Mouse (Mus musculus) intestine, embryonic 15.5 days (tissue): ENCODE measurements at regions not wholly inside any gene's neighbourhood (a gene's known extent, or its start where the extent isn't known, plus 50 kb on each side); places are given as distances from the start of the nearest gene placed in this dataset.

Source experiments
- ATAC-seq: fragments of 200-750 bp; cut with Nextera tagmentation; 2 replicates; pipeline ENCODE4 v1.8.0; 2017; ENCODE audit warnings: moderate TSS enrichment, moderate library complexity
- H3K27ac ChIP-seq: fragments of 300-500 bp; sonication (generic); 2 replicates; pipeline ENCODE4 v1.5.1; 2015; ENCODE audit warnings: mild to moderate bottlenecking, inconsistent platforms
- H3K27me3 ChIP-seq: fragments of 300-500 bp; sonication (generic); replicated peaks from 2 replicates; pipeline ENCODE4 v1.6.1; 2015; ENCODE audit warnings: inconsistent platforms
- H3K36me3 ChIP-seq: fragments of 300-500 bp; sonication (generic); 2 replicates; pipeline ENCODE4 v1.6.1; 2015; ENCODE audit warnings: inconsistent platforms
- H3K4me1 ChIP-seq: fragments of 300-500 bp; sonication (generic); replicated peaks from 2 replicates; pipeline ENCODE4 v1.6.1; 2015; ENCODE audit warnings: inconsistent platforms
- H3K4me2 ChIP-seq: fragments of 300-500 bp; sonication (generic); replicated peaks from 2 replicates; pipeline ENCODE4 v1.6.1; 2015; ENCODE audit warnings: mild to moderate bottlenecking, inconsistent platforms
- H3K4me3 ChIP-seq: fragments of 300-500 bp; sonication (generic); replicated peaks from 2 replicates; pipeline ENCODE4 v1.5.1; 2015; ENCODE audit warnings: inconsistent platforms
- H3K9ac ChIP-seq: fragments of 300-500 bp; sonication (generic); 2 replicates; pipeline ENCODE4 v1.6.1; 2015; ENCODE audit warnings: inconsistent platforms
- H3K9me3 ChIP-seq: fragments of 300-500 bp; sonication (generic); 2 replicates; pipeline ENCODE4 v1.6.1; 2016; ENCODE audit warnings: inconsistent platforms
- WGBS: fragments of 180-500 bp; shearing (Covaris S2); methylation state at CpG from one replicate; pipeline ENCODE4 v1.1.7; 2015; 5-methylcytosine and 5-hydroxymethylcytosine counted together

DNA sequence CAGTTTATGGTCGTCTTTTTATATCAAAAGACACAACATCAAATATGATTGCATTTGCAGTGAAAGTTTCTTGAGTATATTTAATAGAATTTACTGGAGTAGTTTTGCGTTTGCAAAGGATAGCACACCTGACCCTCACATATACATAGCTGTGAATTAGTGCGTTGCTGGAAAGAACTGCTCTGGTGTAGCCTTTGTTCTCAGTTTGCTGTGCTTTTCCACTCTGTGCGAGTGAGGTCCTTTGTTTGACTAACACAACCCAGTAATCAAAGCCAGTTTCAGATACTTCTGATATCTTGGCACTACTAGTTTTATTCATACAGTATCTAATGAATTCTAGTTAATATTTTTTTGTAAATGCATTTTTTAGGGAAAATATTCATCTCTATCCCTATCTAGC, 84.7 kb downstream of the Trim52 start:
- 71% methylated on average over 4 of the region's 4 CpGs for WGBS
- no peaks in the 10 kb centered on the region for H3K36me3 ChIP-seq
- no peak for ATAC-seq

DNA sequence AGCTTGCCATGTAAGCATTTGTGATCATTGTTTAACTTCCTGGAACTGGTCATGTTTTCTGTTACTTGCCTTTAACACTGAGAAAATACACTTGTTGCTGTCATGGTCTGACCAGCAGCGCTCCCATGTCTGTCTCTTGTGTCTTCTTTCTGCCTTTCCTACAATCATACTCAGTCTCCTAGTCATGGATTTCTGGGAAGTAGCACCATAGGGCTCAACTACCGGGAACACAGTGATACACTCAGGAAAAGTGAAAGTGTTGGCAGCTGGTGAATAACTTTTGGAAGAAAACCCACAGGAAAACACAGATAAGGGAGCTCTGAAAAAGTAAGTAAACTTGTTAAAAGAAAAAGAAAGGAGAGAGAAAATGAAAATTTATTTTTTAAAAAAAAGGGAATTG, 87.6 kb downstream of the Trim52 start:
- Histone ChIP-seq H3K4me1 (no peaks in the 10 kb centered on the region), H3K27me3 (no peaks in the 10 kb centered on the region), H3K36me3 (no peaks in the 10 kb centered on the region), H3K4me3 (no peak overlapping the region), H3K9me3 (no peaks in the 10 kb centered on the region), H3K9ac (no peak overlapping the region), H3K4me2 (no peak overlapping the region), H3K27ac (no peak overlapping the region)
- ATAC-seq, result no peak
- 78% methylated on average over 2 of the region's 2 CpGs for WGBS

More for the DNA sequence above, 84.7 kb downstream of the Trim52 start:
- H3K4me2 ChIP-seq, result no peak overlapping the region
- no peaks in the 10 kb centered on the region for H3K27me3 ChIP-seq
- no peaks in the 10 kb centered on the region for H3K4me1 ChIP-seq
- no peak overlapping the region for H3K9ac ChIP-seq
- H3K9me3 ChIP-seq, result no peaks in the 10 kb centered on the region
- H3K27ac ChIP-seq, result no peak overlapping the region
- H3K4me3 ChIP-seq, result no peak overlapping the region

DNA sequence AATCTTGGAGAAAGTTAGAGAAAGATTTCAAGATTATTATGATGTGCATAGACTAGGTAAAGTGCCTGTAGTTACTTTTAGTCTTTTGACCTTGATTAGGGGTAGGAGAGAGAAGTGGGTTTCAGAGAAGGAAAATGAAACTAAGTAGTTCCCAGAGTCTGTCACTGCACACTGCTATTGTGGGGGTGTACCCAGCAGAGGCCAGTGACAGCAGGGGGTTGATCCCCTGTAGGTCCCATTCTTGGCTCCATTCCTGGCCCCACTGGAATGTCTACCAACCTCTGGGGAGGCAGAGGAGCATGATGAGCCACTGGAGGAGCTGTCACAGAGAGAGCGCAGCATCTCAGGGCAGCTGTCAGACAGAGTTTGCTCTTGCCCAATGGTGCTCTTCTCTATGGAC, 88.1 kb downstream of the Trim52 start:
- 79% methylated on average over 1 of the region's 1 CpGs for WGBS
- H3K9ac ChIP-seq, result no peak overlapping the region
- no peak overlapping the region for H3K4me2 ChIP-seq
- no peaks in the 10 kb centered on the region for H3K4me1 ChIP-seq
- H3K9me3 ChIP-seq, result no peaks in the 10 kb centered on the region
- no peaks in the 10 kb centered on the region for H3K36me3 ChIP-seq
- no peak for ATAC-seq
- H3K27me3 ChIP-seq, result no peaks in the 10 kb centered on the region
- no peak overlapping the region for H3K4me3 ChIP-seq
- H3K27ac ChIP-seq, result no peak overlapping the region

DNA sequence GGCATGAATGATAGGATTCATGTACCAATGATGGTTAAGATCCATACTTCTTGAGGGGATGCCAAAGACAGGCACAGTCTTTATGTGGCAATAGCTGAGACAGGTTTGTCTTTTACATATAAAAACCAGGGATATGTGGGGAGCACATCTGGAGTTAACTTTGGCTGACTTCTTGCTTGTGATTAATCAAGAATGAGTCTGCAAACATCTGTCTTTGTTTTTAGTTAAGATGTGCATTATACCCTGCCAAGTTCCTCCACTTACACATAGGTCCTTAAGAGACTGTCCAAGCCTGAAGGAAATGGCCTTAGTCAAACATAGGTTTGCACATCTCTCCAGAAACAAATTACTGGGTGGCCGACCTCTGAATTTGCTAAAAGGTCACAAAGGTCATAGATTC, 91.8 kb downstream of the Trim52 start:
- no peaks in the 10 kb centered on the region for H3K9me3 ChIP-seq
- WGBS, result 39% methylated on average over 1 of the region's 1 CpGs
- H3K9ac ChIP-seq, result no peak overlapping the region
- H3K4me3 ChIP-seq, result no peak overlapping the region
- no peak overlapping the region for H3K27ac ChIP-seq
- H3K27me3 ChIP-seq, result no peaks in the 10 kb centered on the region
- no peak for ATAC-seq
- H3K4me1 ChIP-seq, result no peaks in the 10 kb centered on the region
- no peaks in the 10 kb centered on the region for H3K36me3 ChIP-seq
- H3K4me2 ChIP-seq, result no peak overlapping the region

DNA sequence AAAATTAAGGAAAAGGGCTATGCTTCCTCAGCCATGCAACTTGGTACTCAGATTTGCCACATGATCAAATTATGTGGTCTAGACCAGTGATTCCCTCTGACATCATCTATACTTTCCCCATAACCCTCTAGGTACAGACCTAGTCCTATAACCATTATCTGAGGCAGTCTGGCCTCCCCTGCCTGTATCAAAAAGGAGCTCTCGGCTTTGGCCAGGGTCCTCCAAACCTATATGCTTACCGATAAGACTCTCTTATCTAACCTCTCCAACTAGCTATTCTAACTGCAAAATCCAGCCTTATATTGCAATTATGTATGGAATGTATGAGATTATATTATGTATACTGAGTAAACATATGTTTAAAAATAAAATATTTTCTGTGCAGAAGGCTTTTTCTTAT, 93.1 kb downstream of the Trim52 start:
- H3K27ac ChIP-seq, result no peak overlapping the region
- WGBS, result 78% methylated on average over 2 of the region's 2 CpGs
- H3K27me3 ChIP-seq, result no peaks in the 10 kb centered on the region
- H3K4me2 ChIP-seq, result no peak overlapping the region
- H3K4me3 ChIP-seq, result no peak overlapping the region
- no peak for ATAC-seq
- H3K9me3 ChIP-seq, result no peaks in the 10 kb centered on the region
- no peak overlapping the region for H3K9ac ChIP-seq
- no peaks in the 10 kb centered on the region for H3K36me3 ChIP-seq
- H3K4me1 ChIP-seq, result no peaks in the 10 kb centered on the region

DNA sequence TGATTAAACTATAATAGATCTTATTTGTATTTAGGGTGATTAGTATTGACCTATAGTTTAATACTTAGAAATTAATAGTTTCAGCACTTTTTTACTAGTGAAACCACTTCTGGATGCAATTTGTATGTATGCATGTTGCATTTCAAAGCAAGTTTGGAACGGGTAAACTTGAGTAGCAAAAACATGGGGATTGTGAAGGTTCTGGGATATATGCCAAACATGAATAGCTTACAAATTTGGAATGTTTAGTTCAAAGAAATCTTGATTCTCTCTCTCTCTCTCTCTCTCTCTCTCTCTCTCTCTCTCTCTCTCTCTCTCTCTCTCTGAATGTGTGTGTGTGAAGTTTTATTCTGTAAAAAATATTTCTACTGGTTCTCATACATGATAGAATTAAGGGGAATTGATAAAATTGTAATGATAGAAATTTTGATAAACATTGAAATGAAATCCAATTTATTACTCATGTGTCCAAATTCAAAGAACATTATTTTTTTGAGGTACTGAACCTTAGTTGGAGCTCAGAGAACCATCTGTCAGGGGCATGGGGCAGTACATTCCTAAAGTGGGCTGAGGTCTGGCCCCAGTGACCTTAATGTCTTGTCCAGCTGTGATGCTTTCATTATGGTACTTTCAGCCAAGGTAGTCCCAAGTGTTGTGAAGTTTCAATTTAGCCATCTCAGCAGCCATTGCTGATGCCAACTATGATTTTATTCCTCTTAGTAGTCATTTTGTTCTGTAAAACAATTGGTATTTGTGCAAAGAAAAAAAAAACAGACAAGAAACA, 93.7 kb downstream of the Trim52 start:
- Histone ChIP-seq H3K4me1 (no peaks in the 10 kb centered on the region), H3K36me3 (no peaks in the 10 kb centered on the region), H3K9me3 (no peaks in the 10 kb centered on the region), H3K27ac (no peak overlapping the region), H3K4me3 (no peak overlapping the region), H3K27me3 (no peaks in the 10 kb centered on the region), H3K9ac (no peak overlapping the region), H3K4me2 (no peak overlapping the region)
- WGBS, result 36% methylated on average over 1 of the region's 1 CpGs
- no peak for ATAC-seq

DNA sequence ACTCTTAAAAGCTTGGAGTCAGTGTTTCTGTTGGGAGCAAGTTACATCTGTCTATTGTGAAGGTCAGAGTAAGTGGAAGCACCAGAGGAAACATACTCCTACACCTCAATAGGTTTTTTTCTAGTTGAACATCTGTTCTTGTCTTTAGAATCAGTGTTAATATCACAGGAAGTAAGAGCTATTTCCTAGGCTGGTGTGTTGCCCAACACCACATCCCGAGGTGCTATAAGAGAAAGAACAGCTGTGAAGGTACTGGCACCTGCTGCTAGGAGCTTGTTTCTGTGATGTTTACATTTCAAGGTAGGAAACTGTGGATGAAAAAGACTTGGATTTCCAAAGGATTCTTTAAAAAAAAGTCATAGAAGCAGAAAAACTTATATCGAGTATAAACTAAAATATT, 105.1 kb downstream of the Trim52 start:
- WGBS, result 51% methylated on average over 2 of the region's 2 CpGs
- H3K9me3 ChIP-seq, result no peaks in the 10 kb centered on the region
- H3K4me2 ChIP-seq, result no peak overlapping the region
- H3K36me3 ChIP-seq, result no peaks in the 10 kb centered on the region
- H3K27ac ChIP-seq, result no peak overlapping the region
- ATAC-seq, result no peak
- H3K4me3 ChIP-seq, result no peak overlapping the region
- no peaks in the 10 kb centered on the region for H3K27me3 ChIP-seq
- no peak overlapping the region for H3K9ac ChIP-seq
- no peaks in the 10 kb centered on the region for H3K4me1 ChIP-seq

DNA sequence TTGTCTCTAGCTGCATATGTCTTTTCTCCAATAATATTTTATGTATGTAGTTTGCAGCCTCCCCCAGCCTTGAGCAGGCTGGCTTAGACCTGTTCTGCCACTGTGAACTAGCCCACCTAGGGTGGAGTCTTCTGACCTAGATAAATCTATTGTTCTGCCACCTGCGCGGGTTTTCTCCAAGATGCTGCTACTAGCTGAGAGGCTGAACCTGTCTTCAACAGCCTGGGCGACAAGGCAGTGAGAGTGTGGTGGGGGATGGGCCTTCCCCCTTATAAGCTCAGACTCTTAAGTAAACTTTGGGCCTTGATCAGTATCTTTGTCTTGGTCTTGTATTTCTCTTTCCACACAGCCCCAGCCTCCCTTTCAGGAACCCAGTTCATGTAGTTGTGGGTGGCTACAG, 111.7 kb downstream of the Trim52 start:
- no peaks in the 10 kb centered on the region for H3K9me3 ChIP-seq
- H3K9ac ChIP-seq, result no peak overlapping the region
- no peaks in the 10 kb centered on the region for H3K27me3 ChIP-seq
- H3K36me3 ChIP-seq, result no peaks in the 10 kb centered on the region
- H3K4me2 ChIP-seq, result no peak overlapping the region
- no peak overlapping the region for H3K4me3 ChIP-seq
- no peaks in the 10 kb centered on the region for H3K4me1 ChIP-seq
- H3K27ac ChIP-seq, result no peak overlapping the region
- WGBS, result 86% methylated on average over 3 of the region's 3 CpGs
- ATAC-seq, result no peak

DNA sequence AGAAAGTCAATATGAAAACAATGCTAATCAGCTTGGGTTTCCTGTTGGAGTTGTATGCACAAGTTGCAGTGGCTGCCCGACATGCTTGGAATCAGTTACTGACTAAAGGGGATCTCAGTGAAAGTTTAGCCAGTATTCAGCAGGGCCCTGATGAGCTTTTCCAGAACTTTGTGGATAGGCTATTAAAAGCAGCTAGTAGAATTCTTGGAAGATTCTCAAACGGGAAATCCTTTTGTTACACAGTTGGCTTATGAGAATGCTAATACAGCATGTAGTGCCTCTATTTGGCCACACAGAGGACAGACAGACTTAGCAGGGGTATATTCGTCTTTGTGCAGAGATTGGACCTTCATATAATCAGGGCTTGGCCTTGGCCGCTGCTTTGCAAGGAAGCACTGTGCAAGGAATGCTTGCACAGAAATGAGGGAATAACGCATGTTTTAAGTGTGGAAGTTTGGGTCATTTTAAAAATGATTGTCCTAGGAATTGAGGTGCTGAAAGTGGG, 113.3 kb downstream of the Trim52 start:
- no peak for ATAC-seq
- Histone ChIP-seq H3K36me3 (no peaks in the 10 kb centered on the region), H3K4me2 (no peak overlapping the region), H3K27ac (no peak overlapping the region), H3K4me1 (no peaks in the 10 kb centered on the region), H3K27me3 (no peaks in the 10 kb centered on the region), H3K9ac (no peak overlapping the region), H3K9me3 (no peaks in the 10 kb centered on the region), H3K4me3 (no peak overlapping the region)
- 70% methylated on average over 5 of the region's 5 CpGs for WGBS

DNA sequence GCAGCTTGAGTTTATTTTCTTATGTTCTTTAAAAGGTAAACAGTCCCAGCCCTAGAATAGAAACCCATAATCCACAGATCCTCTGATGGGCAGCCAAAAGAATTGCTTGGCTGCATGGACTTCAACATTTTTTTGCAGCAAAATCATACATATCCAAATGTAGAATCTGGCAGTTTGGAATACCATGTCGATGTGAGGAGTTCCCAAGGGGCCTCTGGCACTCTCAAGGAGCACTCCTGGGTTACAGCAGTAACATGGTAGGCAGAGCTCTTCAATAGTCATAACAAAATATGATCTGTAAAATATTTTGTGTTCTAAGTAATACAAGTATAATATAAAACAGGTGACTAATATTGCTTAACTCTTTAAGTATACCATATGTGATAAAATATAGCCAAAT, 119.4 kb downstream of the Trim52 start:
- no peak overlapping the region for H3K4me3 ChIP-seq
- no peak for ATAC-seq
- no peaks in the 10 kb centered on the region for H3K4me1 ChIP-seq
- no peak overlapping the region for H3K4me2 ChIP-seq
- H3K9ac ChIP-seq, result no peak overlapping the region
- 61% methylated on average over 1 of the region's 1 CpGs for WGBS
- no peaks in the 10 kb centered on the region for H3K36me3 ChIP-seq
- no peaks in the 10 kb centered on the region for H3K9me3 ChIP-seq
- H3K27me3 ChIP-seq, result no peaks in the 10 kb centered on the region
- no peak overlapping the region for H3K27ac ChIP-seq

DNA sequence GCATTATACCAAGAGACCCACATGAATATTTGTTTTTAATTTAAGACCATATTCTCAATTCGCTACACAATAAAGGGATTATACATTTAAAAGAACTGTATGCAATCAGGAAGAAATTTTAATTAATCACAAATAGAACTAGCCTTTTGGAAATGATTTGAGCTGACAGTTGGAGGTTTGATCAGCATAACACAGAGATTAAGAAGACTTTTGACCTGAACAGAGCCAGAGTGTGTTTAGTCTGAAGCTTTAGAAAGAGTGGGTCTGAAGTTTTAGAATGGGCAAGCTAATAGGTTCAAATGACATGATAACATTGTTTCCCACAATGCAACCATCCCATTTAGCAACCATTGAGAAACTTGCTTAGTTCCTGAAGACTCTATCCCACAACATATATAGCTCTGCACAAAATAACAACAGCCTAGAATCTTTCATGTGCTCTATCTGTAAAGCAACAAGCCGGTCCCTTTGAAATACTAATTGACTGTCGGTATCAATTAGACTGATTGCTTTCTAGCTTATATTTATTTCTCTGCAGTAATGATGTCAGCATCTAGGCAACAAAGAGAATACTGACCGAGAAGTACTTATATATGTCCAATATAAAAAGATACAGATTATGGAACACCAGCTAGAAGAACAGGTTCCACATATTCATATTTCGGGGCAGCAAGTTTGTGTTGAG, 135.9 kb downstream of the Trim52 start:
- no peaks in the 10 kb centered on the region for H3K27me3 ChIP-seq
- H3K4me1 ChIP-seq, result no peaks in the 10 kb centered on the region
- no peak for ATAC-seq
- no peaks in the 10 kb centered on the region for H3K36me3 ChIP-seq
- H3K4me3 ChIP-seq, result no peak overlapping the region
- 93% methylated on average over 5 of the region's 5 CpGs for WGBS
- H3K9me3 ChIP-seq, result no peaks in the 10 kb centered on the region
- H3K9ac ChIP-seq, result no peak overlapping the region
- no peak overlapping the region for H3K4me2 ChIP-seq
- no peak overlapping the region for H3K27ac ChIP-seq

DNA sequence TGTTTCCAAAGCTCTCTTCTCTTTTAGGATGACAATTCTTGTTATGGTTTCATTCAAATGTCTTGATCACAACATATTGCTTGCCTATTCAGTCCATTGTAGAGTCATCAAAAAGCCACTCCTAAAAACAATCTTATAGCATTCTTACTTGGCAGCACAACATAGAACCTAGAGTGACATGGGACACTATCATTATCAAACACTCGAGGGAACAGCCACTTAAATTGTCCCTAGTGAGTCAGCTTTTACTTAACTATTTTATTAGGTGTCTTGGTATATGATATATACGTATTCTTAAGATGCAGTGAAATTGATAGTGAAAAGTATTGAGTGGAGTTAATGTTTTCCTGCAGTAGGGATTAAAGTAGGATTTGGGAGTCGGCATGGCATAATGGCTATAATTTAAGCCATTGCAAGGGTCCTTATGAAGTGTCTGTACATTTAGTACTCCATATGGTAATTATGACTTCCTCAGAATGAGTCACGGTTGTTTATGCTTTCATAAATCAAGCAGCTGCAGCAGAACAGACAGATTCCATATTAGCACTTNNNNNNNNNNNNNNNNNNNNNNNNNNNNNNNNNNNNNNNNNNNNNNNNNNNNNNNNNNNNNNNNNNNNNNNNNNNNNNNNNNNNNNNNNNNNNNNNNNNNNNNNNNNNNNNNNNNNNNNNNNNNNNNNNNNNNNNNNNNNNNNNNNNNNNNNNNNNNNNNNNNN, 153.6 kb downstream of the Trim52 start:
- no peaks in the 10 kb centered on the region for H3K9me3 ChIP-seq
- H3K36me3 ChIP-seq, result no peaks in the 10 kb centered on the region
- no peak overlapping the region for H3K4me3 ChIP-seq
- WGBS, result 36% methylated on average over 4 of the region's 4 CpGs
- H3K4me1 ChIP-seq, result no peaks in the 10 kb centered on the region
- no peak overlapping the region for H3K27ac ChIP-seq
- H3K27me3 ChIP-seq, result no peaks in the 10 kb centered on the region
- no peak overlapping the region for H3K9ac ChIP-seq
- ATAC-seq, result 0 out of 2 replicates have a peak, but pooled peaks have one; percentile 51
- no peak overlapping the region for H3K4me2 ChIP-seq
